Mouse (Mus musculus) CH12.LX (cell line): Measurements from ENCODE around the gene Fmnl1. TPM values are rescaled to one million over a fixed set of nuclear protein-coding genes. Genes with fewer than 3 reads are reported as not detected.
A peak's percentile ranks its signal among the peaks of the same experiment; 100 is the strongest.

ENCODE experiments used
- DNase-seq: peaks from one replicate; pipeline ENCODE4 v3.0.0-alpha.2; 2013; ENCODE audit errors: extremely low read depth
- H3K27ac ChIP-seq: 2 replicates; pipeline ENCODE4 v1.5.1; 2012; ENCODE audit warnings: low read depth, mild to moderate bottlenecking, control low read depth, moderate library complexity; ENCODE audit not compliant: insufficient read depth
- H3K27me3 ChIP-seq: replicated peaks from 2 replicates; pipeline ENCODE3; 2012; ENCODE audit warnings: inconsistent platforms
- H3K36me3 ChIP-seq, 2 experiments: replicated peaks in 1 of 2; 2 replicates each; pipeline versions ENCODE3 to v1.6.1; 2012; ENCODE audit warnings: inconsistent platforms in 1 of 2, low read length in 1 of 2, mild to moderate bottlenecking in 1 of 2, mixed read lengths in 1 of 2, moderate library complexity in 1 of 2; ENCODE audit not compliant: control insufficient read depth in 1 of 2, insufficient read depth in 1 of 2
- H3K4me1 ChIP-seq, 2 experiments: 2 replicates each; pipeline ENCODE4 v1.6.1; 2012; ENCODE audit warnings: inconsistent platforms in 1 of 2, moderate library complexity in 1 of 2; ENCODE audit not compliant: insufficient read depth in 2 of 2, control insufficient read depth in 1 of 2
- H3K4me2 ChIP-seq: 2 replicates; pipeline ENCODE4 v1.6.1; 2012; ENCODE audit warnings: low read depth, mild to moderate bottlenecking, control low read depth; ENCODE audit not compliant: poor library complexity, insufficient read depth, severe bottlenecking
- H3K4me3 ChIP-seq, 3 experiments: fragments of 150-350 bp in 1 of 3; sonication (generic) in 1 of 3; replicated peaks in 1 of 3; 2 replicates each; pipeline versions ENCODE3 to v1.5.1; 2011 to 2012; ENCODE audit warnings: low read depth in 2 of 3, low read length in 2 of 3, mild to moderate bottlenecking in 2 of 3, moderate library complexity in 2 of 3, control low read depth in 1 of 3, improper control_type of control experiment in 1 of 3, inconsistent platforms in 1 of 3, mixed read lengths in 1 of 3; ENCODE audit not compliant: poor library complexity in 1 of 3
- H3K79me2 ChIP-seq: replicated peaks from 2 replicates; pipeline ENCODE4 v1.6.1; 2012; ENCODE audit warnings: mild to moderate bottlenecking, moderate library complexity; ENCODE audit not compliant: control insufficient read depth, poor library complexity, insufficient read depth, severe bottlenecking; ENCODE audit errors: extremely low read depth
- H3K9ac ChIP-seq: 2 replicates; pipeline ENCODE4 v1.6.1; 2012; ENCODE audit warnings: low read depth, mild to moderate bottlenecking, control low read depth, moderate library complexity; ENCODE audit not compliant: insufficient read depth
- H3K9me3 ChIP-seq: replicated peaks from 2 replicates; pipeline ENCODE3; 2012; ENCODE audit warnings: low read length, inconsistent platforms, mixed read lengths
- CTCF ChIP-seq, 2 experiments: IDR thresholded peaks in 1 of 2; conservative IDR thresholded peaks in 1 of 2; 2 replicates each; pipeline ENCODE4 v1.5.1; 2011 to 2012; ENCODE audit warnings: low read depth in 2 of 2, low read length in 2 of 2, improper control_type of control experiment in 1 of 2, inconsistent platforms in 1 of 2, mild to moderate bottlenecking in 1 of 2, moderate library complexity in 1 of 2
- E2F4 ChIP-seq: IDR thresholded peaks from 2 replicates; pipeline ENCODE4 v1.6.1; 2011; ENCODE audit warnings: low read depth, low read length, improper control_type of control experiment; ENCODE audit not compliant: insufficient replicate concordance
- EP300 ChIP-seq: IDR thresholded peaks from 2 replicates; pipeline ENCODE4 v1.6.1; 2011; ENCODE audit warnings: low read length, improper control_type of control experiment
- ETS1 ChIP-seq: conservative IDR thresholded peaks from 2 replicates; pipeline ENCODE4 v1.6.1; 2012; ENCODE audit warnings: low read depth, mild to moderate bottlenecking, inconsistent platforms, low read length, improper control_type of control experiment, moderate library complexity
- HCFC1 ChIP-seq: IDR thresholded peaks from 2 replicates; pipeline ENCODE4 v1.6.1; 2012; ENCODE audit warnings: low read depth, mild to moderate bottlenecking, inconsistent platforms, low read length, improper control_type of control experiment
- IRF4 ChIP-seq: IDR thresholded peaks from 2 replicates; pipeline ENCODE4 v1.6.1; 2014; ENCODE audit warnings: low read depth, mild to moderate bottlenecking, inconsistent platforms, low read length, improper control_type of control experiment
- JUND ChIP-seq: conservative IDR thresholded peaks from 2 replicates; pipeline ENCODE4 v1.6.1; 2011; ENCODE audit warnings: low read depth, low read length, improper control_type of control experiment
- MAX ChIP-seq: IDR thresholded peaks from 2 replicates; pipeline ENCODE4 v1.6.1; 2011; ENCODE audit warnings: low read length, improper control_type of control experiment
- MAZ ChIP-seq: IDR thresholded peaks from 2 replicates; pipeline ENCODE4 v1.6.1; 2012; ENCODE audit warnings: low read depth, mild to moderate bottlenecking, inconsistent platforms, low read length, improper control_type of control experiment, moderate library complexity
- MXI1 ChIP-seq: IDR thresholded peaks from 2 replicates; pipeline ENCODE4 v1.6.1; 2011; ENCODE audit warnings: mild to moderate bottlenecking, low read depth, low read length, improper control_type of control experiment
- PAX5 ChIP-seq: IDR thresholded peaks from 2 replicates; pipeline ENCODE4 v1.6.1; 2012; ENCODE audit warnings: low read length, inconsistent platforms, mixed read lengths
- RAD21 ChIP-seq: IDR thresholded peaks from 2 replicates; pipeline ENCODE4 v1.6.1; 2011; ENCODE audit warnings: low read depth, mild to moderate bottlenecking, low read length, improper control_type of control experiment, moderate library complexity
- SMC3 ChIP-seq: IDR thresholded peaks from 2 replicates; pipeline ENCODE4 v1.6.1; 2011; ENCODE audit warnings: low read depth, low read length, improper control_type of control experiment
- TBP ChIP-seq: conservative IDR thresholded peaks from 2 replicates; pipeline ENCODE4 v1.6.1; 2011; ENCODE audit warnings: low read depth, low read length, improper control_type of control experiment
- TCF12 ChIP-seq: IDR thresholded peaks from 2 replicates; pipeline ENCODE4 v1.6.1; 2014; ENCODE audit warnings: low read depth, mild to moderate bottlenecking, inconsistent platforms, low read length, improper control_type of control experiment
- USF1 ChIP-seq: IDR thresholded peaks from 2 replicates; pipeline ENCODE4 v1.6.1; 2014; ENCODE audit warnings: low read depth, mild to moderate bottlenecking, inconsistent platforms, low read length, improper control_type of control experiment
- USF2 ChIP-seq: conservative IDR thresholded peaks from 2 replicates; pipeline ENCODE4 v1.6.1; 2011; ENCODE audit warnings: low read depth, low read length, improper control_type of control experiment
- ZKSCAN1 ChIP-seq: IDR thresholded peaks from 2 replicates; pipeline ENCODE4 v1.6.1; 2012; ENCODE audit warnings: low read depth, inconsistent platforms, low read length, improper control_type of control experiment, borderline replicate concordance
- dilution Hi-C: fragments of 300-500 bp; cut with MboI; formaldehyde crosslinking; loops from 2 replicates; pipeline ENCODE4 v1.14.3; 2020; ENCODE audit warnings: low sequenced_read_pairs; ENCODE audit not compliant: extremely low pct_unique_long_range_greater_than_20kb, extremely low pct_ligation_motif_present
- in situ Hi-C: fragments of 300-500 bp; cut with MboI; formaldehyde crosslinking; loops from 3 replicates; pipeline ENCODE4 v1.14.3; 2019; ENCODE audit warnings: low sequenced_read_pairs, low pct_ligation_motif_present, low pct_unique_long_range_greater_than_20kb, mixed read lengths
- polyA plus RNA-seq: library from polyadenylated mRNA; unstranded; fragments of >175 nt; gene quantifications from 2 replicates; pipeline ENCODE4 v1.2.1, GENCODE M21; 2012; ENCODE audit warnings: low read depth; ENCODE audit not compliant: insufficient read length
- total RNA-seq, 2 experiments: library from RNA; depleted of rRNA; stranded (reverse); fragments of 300-350 nt in 1 of 2; fragments of >200 nt in 1 of 2; gene quantifications; 2 replicates each; pipeline ENCODE4 v1.2.3; 2012 to 2014

Gene Fmnl1
- total and polyA plus RNA-seq, 3 experiments = 6.9 to 118 (median 35.0) TPM

DNA sequence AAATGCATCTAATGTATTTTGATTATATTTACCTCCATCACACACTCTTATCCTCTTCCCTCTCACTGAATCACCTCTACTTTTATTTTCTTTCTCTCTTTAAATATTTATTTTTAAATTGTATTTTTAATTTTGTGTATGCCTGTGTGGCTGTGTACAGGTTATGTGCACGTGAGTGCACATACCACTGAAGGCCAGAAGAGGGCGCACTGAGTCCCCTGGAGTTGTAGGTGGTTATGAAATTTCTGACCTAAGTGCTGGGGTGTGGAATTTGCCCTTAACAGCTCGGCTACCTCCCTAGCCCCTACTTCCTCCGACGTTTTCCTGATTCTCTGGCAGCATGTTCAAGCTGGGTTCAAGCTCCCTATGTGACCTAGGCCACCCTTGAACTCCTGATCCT is 42.8 kb downstream of the Fmnl1 start:
- dilution Hi-C loops = no loop called here
- Histone ChIP-seq H3K79me2 (no peaks in the 10 kb centered on the region), H3K4me1 (0 out of 4 replicates have a peak, but pooled peaks cover 0 to 6% of the 10 kb centered on the region in 2 experiments), H3K9ac (no peak overlapping the region), H3K27ac (no peak overlapping the region), H3K36me3 (peaks cover 0 to 2% of the 10 kb centered on the region in 2 experiments), H3K9me3 (peaks cover 10% of the 10 kb centered on the region), H3K4me3 (no peak overlapping the region)
- DNase-seq = no peak
- TF ChIP-seq USF2 = no peak
- TF ChIP-seq E2F4 = no peak
- TF ChIP-seq SMC3 = peak; percentile 15; the same call in 1 of the 2 replicates
- peak; percentile 21 to 49; a peak in 1 of 4 replicates for TF ChIP-seq CTCF (conservative IDR thresholded peaks at IDR 0.05 in 1 of 2, IDR thresholded peaks at IDR 0.05 in 1 of 2; ENCODE audit: low read depth in 2 of 2, low read length in 2 of 2)
- no peak for TF ChIP-seq MXI1
- TF ChIP-seq, all 38 proteins: peak for 2
- in situ Hi-C loops = no loop called here
- Histone ChIP-seq H3K4me2 (no peak overlapping the region), H3K27me3 (no peaks in the 10 kb centered on the region)

- no peak overlapping the region for H3K9ac ChIP-seq
- in situ Hi-C loops = no loop called here
- TF ChIP-seq SMC3 = no peak
- no peak for TF ChIP-seq TBP
- TF ChIP-seq USF2 = no peak
- no peak for TF ChIP-seq RAD21
- no peak for TF ChIP-seq HCFC1
- no peak for TF ChIP-seq PAX5
- no peak for TF ChIP-seq USF1
- no peak for TF ChIP-seq ETS1
- no peak for TF ChIP-seq MAZ
- TF ChIP-seq IRF4 = no peak
- TF ChIP-seq EP300 = no peak
- no peak for TF ChIP-seq ZKSCAN1
- TF ChIP-seq TCF12 = no peak
- no peak for TF ChIP-seq JUND
- no peak for TF ChIP-seq MAX
- peaks cover 12 to 16% of the 10 kb centered on the region in 2 experiments for H3K36me3 ChIP-seq
- no peaks in the 10 kb centered on the region for H3K4me1 ChIP-seq
- no peak overlapping the region for H3K4me3 ChIP-seq
- H3K27me3 ChIP-seq = no peaks in the 10 kb centered on the region
- no peak overlapping the region for H3K4me2 ChIP-seq
- dilution Hi-C loops = no loop called here
- DNase-seq = no peak
- peaks cover 10% of the 10 kb centered on the region for H3K9me3 ChIP-seq
- H3K79me2 ChIP-seq = no peaks in the 10 kb centered on the region
- H3K27ac ChIP-seq = no peak overlapping the region
Observed at GRCm38 (mm10) chr11:103215355-103215754, 44.4 kb downstream of the Fmnl1 start.
